ENCODE assay signal across 27 mouse cellular contexts in the genomic region with DNA sequence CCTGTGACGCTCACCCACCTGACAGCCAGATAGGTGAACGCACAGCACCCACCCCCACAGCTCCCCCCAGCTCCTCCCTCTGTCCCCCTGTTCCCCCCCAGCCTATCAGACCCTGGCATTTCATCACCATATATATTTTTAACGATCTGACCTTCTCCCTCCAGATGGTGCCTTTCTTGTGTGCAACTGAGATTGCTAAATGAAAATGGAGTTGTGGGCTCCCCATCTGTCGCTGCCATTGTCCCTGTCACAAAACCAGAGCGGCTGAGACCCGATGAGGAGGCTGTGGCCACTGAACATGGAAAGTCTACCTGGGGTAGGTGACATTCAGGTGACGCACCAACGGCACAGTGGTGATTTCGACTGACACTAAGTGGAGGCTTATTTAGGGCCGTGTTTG.
A peak's percentile ranks its signal among the peaks of the same experiment; 100 is the strongest.
DNase-seq lines count a peak whose midpoint lies in the region; ATAC-seq lines count a peak whose summit lies in the region.
"Had no signal": no experiment of that assay in that cellular context is flagged by ENCODE, and none has a peak within 500 bp of the region (broad histone marks: within the 10 kb centered on the region; RNA-seq: fewer than 3 reads in every experiment).

No protein-coding gene starts in this region.

- ATAC-seq in hindbrain, embryonic 14.5 days (ENCODE audit: low FRiP score) = no peak
- no peak for ATAC-seq in midbrain, embryonic 12.5 days (ENCODE audit: low FRiP score, low read depth)
- no peak for ATAC-seq in midbrain, embryonic 11.5 days (ENCODE audit: low FRiP score)
- ATAC-seq in forebrain, embryonic 14.5 days = peak; percentile 18; the same call in 1 of the 2 replicates
- no peak for ATAC-seq in liver, embryonic 11.5 days (replicated peaks; ENCODE audit: low FRiP score)
- ATAC-seq: CD4-positive, CD25-positive, alpha-beta regulatory T cell, adult 4 months; intestine, embryonic 15.5 days had no signal

- 85% methylated on average over 10 of the region's 10 CpGs for WGBS in hindbrain, embryonic 10.5 days
- 71% methylated on average over 10 of the region's 10 CpGs for WGBS in hindbrain, embryonic 14.5 days
- 86% methylated on average over 10 of the region's 10 CpGs for WGBS in midbrain, embryonic 12.5 days
- WGBS in midbrain, embryonic 11.5 days = 88% methylated on average over 10 of the region's 10 CpGs
- 65% methylated on average over 10 of the region's 10 CpGs for WGBS in forebrain, embryonic 14.5 days
- 82% methylated on average over 10 of the region's 10 CpGs for WGBS in liver, embryonic 11.5 days

- H3K36me3 ChIP-seq in hindbrain, embryonic 10.5 days = peaks cover 98% of the 10 kb centered on the region
- peaks cover 65% of the 10 kb centered on the region for H3K36me3 ChIP-seq in hindbrain, embryonic 14.5 days (replicated peaks; ENCODE audit: control insufficient read depth, insufficient read depth)
- H3K36me3 ChIP-seq in midbrain, embryonic 12.5 days = peaks cover 90% of the 10 kb centered on the region
- peaks cover 4% of the 10 kb centered on the region for H3K36me3 ChIP-seq in midbrain, embryonic 11.5 days (ENCODE audit: control insufficient read depth, insufficient read depth, low read length)
- H3K36me3 ChIP-seq in forebrain, embryonic 14.5 days (ENCODE audit: control insufficient read depth, insufficient read depth, low read length) = peaks cover 63% of the 10 kb centered on the region
- peaks cover 7% of the 10 kb centered on the region for H3K36me3 ChIP-seq in liver, embryonic 11.5 days (ENCODE audit: control insufficient read depth, insufficient read depth, low read length)

- DNase-seq in hindbrain, embryonic 10.5 days (ENCODE audit: low spot score) = no peak
- DNase-seq in hindbrain, embryonic 14.5 days (ENCODE audit: low spot score) = no peak
- DNase-seq in midbrain, embryonic 11.5 days (ENCODE audit: low spot score, missing footprints) = no peak
- peak; percentile 22 for DNase-seq in forebrain, embryonic 14.5 days (ENCODE audit: low spot score)
- DNase-seq in mesoderm, embryonic 11.5 days (ENCODE audit: low read depth, low spot score) = peak; percentile 17
- no peak for DNase-seq in liver, embryonic 11.5 days (ENCODE audit: low spot score)
- DNase-seq: adrenal gland, postnatal 14 days; cerebellum, adult 11-12 months; cerebellum, adult 9-11 months; gastrocnemius, postnatal 10 days; heart, postnatal 14 days; kidney, adult 2 months; kidney, postnatal 36 days; layer of hippocampus, postnatal 36 days; left cerebral cortex, postnatal 4 days; lung, adult 2 months; lung, postnatal 10 days; thymus, postnatal 4 days had no signal

- H3K4me1 ChIP-seq in hindbrain, embryonic 10.5 days (replicated peaks) = peaks cover 20% of the 10 kb centered on the region
- no peaks in the 10 kb centered on the region for H3K4me1 ChIP-seq in hindbrain, embryonic 14.5 days (replicated peaks; ENCODE audit: control insufficient read depth, insufficient read depth, low read length)
- H3K4me1 ChIP-seq in midbrain, embryonic 12.5 days = no peaks in the 10 kb centered on the region
- H3K4me1 ChIP-seq in midbrain, embryonic 11.5 days (ENCODE audit: control insufficient read depth, insufficient read depth, low read length) = no peaks in the 10 kb centered on the region
- H3K4me1 ChIP-seq in forebrain, embryonic 14.5 days (ENCODE audit: control insufficient read depth, insufficient read depth, low read length) = no peaks in the 10 kb centered on the region
- no peaks in the 10 kb centered on the region for H3K4me1 ChIP-seq in liver, embryonic 11.5 days (replicated peaks; ENCODE audit: control insufficient read depth, insufficient read depth, low read length)
- H3K4me1 ChIP-seq: embryonic facial prominence, embryonic 13.5 days; hindbrain, embryonic 15.5 days; intestine, embryonic 15.5 days; limb, embryonic 15.5 days had no signal

- no peak overlapping the region for H3K4me2 ChIP-seq in hindbrain, embryonic 14.5 days (replicated peaks)
- no peak overlapping the region for H3K4me2 ChIP-seq in midbrain, embryonic 12.5 days (replicated peaks)
- H3K4me2 ChIP-seq in midbrain, embryonic 11.5 days = no peak overlapping the region
- H3K4me2 ChIP-seq in forebrain, embryonic 14.5 days (ENCODE audit: low read length) = no peak overlapping the region
- H3K4me2 ChIP-seq in liver, embryonic 11.5 days = no peak overlapping the region
- H3K4me2 ChIP-seq: embryonic facial prominence, embryonic 13.5 days; hindbrain, embryonic 15.5 days; intestine, embryonic 15.5 days; limb, embryonic 15.5 days; neural tube, embryonic 12.5 days had no signal

- H3K27ac ChIP-seq in hindbrain, embryonic 10.5 days = peak overlapping the region; percentile 74
- no peak overlapping the region for H3K27ac ChIP-seq in hindbrain, embryonic 14.5 days
- peak overlapping the region; percentile 47; the same call in 1 of the 2 replicates for H3K27ac ChIP-seq in midbrain, embryonic 12.5 days (replicated peaks)
- no peak overlapping the region; the same call in 1 of the 2 replicates for H3K27ac ChIP-seq in midbrain, embryonic 11.5 days (ENCODE audit: low read depth, low read length)
- H3K27ac ChIP-seq in forebrain, embryonic 14.5 days (ENCODE audit: low read depth, low read length) = peak overlapping the region; percentile 58
- no peak overlapping the region for H3K27ac ChIP-seq in liver, embryonic 11.5 days (ENCODE audit: low read depth, low read length)
- H3K27ac ChIP-seq: embryonic facial prominence, embryonic 13.5 days; hindbrain, embryonic 15.5 days; intestine, embryonic 15.5 days; limb, embryonic 15.5 days; liver, embryonic 14.5 days; macrophage; neural tube, embryonic 12.5 days had no signal

- H3K27me3 ChIP-seq in hindbrain, embryonic 10.5 days (ENCODE audit: insufficient read depth, poor library complexity, severe bottlenecking) = no peaks in the 10 kb centered on the region
- H3K27me3 ChIP-seq in hindbrain, embryonic 14.5 days (ENCODE audit: control insufficient read depth, insufficient read depth, low read length) = no peaks in the 10 kb centered on the region
- no peaks in the 10 kb centered on the region for H3K27me3 ChIP-seq in midbrain, embryonic 12.5 days
- H3K27me3 ChIP-seq in midbrain, embryonic 11.5 days (ENCODE audit: control insufficient read depth, insufficient read depth, low read length) = no peaks in the 10 kb centered on the region
- no peaks in the 10 kb centered on the region for H3K27me3 ChIP-seq in forebrain, embryonic 14.5 days (replicated peaks; ENCODE audit: control insufficient read depth, insufficient read depth, low read length)
- H3K27me3 ChIP-seq in liver, embryonic 11.5 days (replicated peaks; ENCODE audit: control insufficient read depth, insufficient read depth, low read length) = no peaks in the 10 kb centered on the region
- H3K27me3 ChIP-seq: embryonic facial prominence, embryonic 13.5 days; hindbrain, embryonic 15.5 days; intestine, embryonic 15.5 days; limb, embryonic 15.5 days; neural tube, embryonic 12.5 days had no signal

- peaks cover 6% of the 10 kb centered on the region; the same call in 1 of the 2 replicates for H3K9me3 ChIP-seq in hindbrain, embryonic 10.5 days
- peaks cover under 1% of the 10 kb centered on the region; the same call in 1 of the 2 replicates for H3K9me3 ChIP-seq in hindbrain, embryonic 14.5 days (ENCODE audit: control insufficient read depth, low read length)
- peaks cover 1% of the 10 kb centered on the region; the same call in 1 of the 2 replicates for H3K9me3 ChIP-seq in midbrain, embryonic 12.5 days
- H3K9me3 ChIP-seq in midbrain, embryonic 11.5 days (ENCODE audit: control insufficient read depth, low read length) = peaks cover under 1% of the 10 kb centered on the region; the same call in 1 of the 2 replicates
- no peaks in the 10 kb centered on the region for H3K9me3 ChIP-seq in forebrain, embryonic 14.5 days (replicated peaks; ENCODE audit: control insufficient read depth, low read length)
- H3K9me3 ChIP-seq in liver, embryonic 11.5 days (ENCODE audit: control insufficient read depth, low read length) = peaks cover 3% of the 10 kb centered on the region; the same call in 1 of the 2 replicates
- H3K9me3 ChIP-seq: embryonic facial prominence, embryonic 13.5 days; hindbrain, embryonic 15.5 days; intestine, embryonic 15.5 days; limb, embryonic 15.5 days had no signal

- H3K9ac ChIP-seq in hindbrain, embryonic 14.5 days = no peak overlapping the region
- no peak overlapping the region for H3K9ac ChIP-seq in midbrain, embryonic 12.5 days (replicated peaks)
- no peak overlapping the region for H3K9ac ChIP-seq in midbrain, embryonic 11.5 days (ENCODE audit: low read length)
- no peak overlapping the region for H3K9ac ChIP-seq in forebrain, embryonic 14.5 days (ENCODE audit: low read length)
- no peak overlapping the region for H3K9ac ChIP-seq in liver, embryonic 11.5 days (ENCODE audit: low read depth, low read length)
- H3K9ac ChIP-seq: embryonic facial prominence, embryonic 13.5 days; hindbrain, embryonic 15.5 days; intestine, embryonic 15.5 days; limb, embryonic 15.5 days; liver, embryonic 14.5 days; neural tube, embryonic 12.5 days had no signal

- H3K4me3 ChIP-seq in hindbrain, embryonic 10.5 days = no peak overlapping the region
- no peak overlapping the region for H3K4me3 ChIP-seq in hindbrain, embryonic 14.5 days (replicated peaks; ENCODE audit: low read length)
- no peak overlapping the region for H3K4me3 ChIP-seq in midbrain, embryonic 12.5 days
- no peak overlapping the region for H3K4me3 ChIP-seq in midbrain, embryonic 11.5 days (ENCODE audit: low read depth, low read length)
- H3K4me3 ChIP-seq in forebrain, embryonic 14.5 days (ENCODE audit: low read depth, low read length) = no peak overlapping the region
- H3K4me3 ChIP-seq in liver, embryonic 11.5 days (ENCODE audit: low read depth, low read length) = no peak overlapping the region
- H3K4me3 ChIP-seq: embryonic facial prominence, embryonic 13.5 days; hindbrain, embryonic 15.5 days; intestine, embryonic 15.5 days; limb, embryonic 15.5 days; neural tube, embryonic 12.5 days had no signal

Comparison
In these comparisons a context has a peak if more than half of its experiments do, and no peak if none do; other contexts are left out.
1. H3K27ac ChIP-seq: peak in hindbrain, embryonic 10.5 days (single experiment), midbrain, embryonic 12.5 days (single experiment) and forebrain, embryonic 14.5 days (single experiment); none in hindbrain, embryonic 14.5 days (single experiment), midbrain, embryonic 11.5 days (single experiment) and liver, embryonic 11.5 days (single experiment).
2. DNase-seq: peak in forebrain, embryonic 14.5 days (single experiment) and mesoderm, embryonic 11.5 days (single experiment); none in hindbrain, embryonic 10.5 days (single experiment), hindbrain, embryonic 14.5 days (single experiment), midbrain, embryonic 11.5 days (single experiment) and liver, embryonic 11.5 days (single experiment).